Mouse (Mus musculus): ENCODE data around the gene Vhl. TPM values are rescaled to one million over a fixed set of nuclear protein-coding genes. Genes with fewer than 3 reads are reported as not detected.

Vhl gene
- polyA plus RNA-seq, 1 experiment: 13.6 TPM

DNA sequence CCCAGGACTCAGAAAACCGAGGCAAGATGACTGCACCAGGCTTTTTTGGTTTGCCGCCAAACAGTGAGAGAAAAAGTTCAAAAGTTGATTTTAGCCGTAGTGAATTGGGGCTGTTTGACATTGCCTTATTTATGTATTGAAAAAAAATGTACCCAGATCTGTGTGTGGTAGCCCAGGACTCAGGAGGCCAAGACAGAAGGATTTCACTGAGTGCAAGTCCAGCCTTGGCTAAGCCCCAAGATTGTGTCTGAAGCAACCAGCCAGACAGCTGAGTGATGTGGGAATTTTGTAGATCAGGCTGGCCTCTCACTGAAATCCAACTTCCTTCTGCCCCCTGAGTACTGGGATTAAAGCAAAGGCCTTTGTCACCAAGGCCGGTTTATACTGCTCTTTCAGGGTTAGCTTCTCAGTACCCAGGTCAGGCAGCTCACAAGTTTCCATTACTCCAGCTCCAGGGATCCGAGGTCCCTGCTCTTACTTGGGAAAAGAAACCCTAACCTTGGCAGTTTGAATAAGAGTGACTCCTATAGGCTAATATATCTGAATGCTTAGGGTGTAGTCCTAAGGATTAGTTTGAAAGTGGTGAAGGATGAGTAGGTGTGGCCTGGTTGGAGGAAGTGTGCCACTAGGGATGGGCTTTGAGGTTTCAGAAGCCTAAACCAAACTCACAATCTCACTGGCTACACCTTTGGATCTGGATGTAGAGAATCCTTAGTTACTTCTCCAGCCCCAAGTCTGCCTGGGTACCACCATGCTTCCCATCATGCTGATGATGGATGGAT is 1.4 kb downstream of the Vhl start:
- peak overlapping the region; percentile 55 for H3K4me3 ChIP-seq (ENCODE audit: insufficient read depth, poor library complexity, severe bottlenecking)
- H3K79me2 ChIP-seq (ENCODE audit: control insufficient read depth, insufficient read depth): peaks cover 39% of the 10 kb centered on the region
- TF ChIP-seq CEBPB (IDR thresholded peaks at IDR 0.05; ENCODE audit: low read depth): no peak
- TF ChIP-seq FOSL1 (IDR thresholded peaks at IDR 0.05; ENCODE audit: insufficient read depth, low read length, poor library complexity, severe bottlenecking): no peak
- no peak for TF ChIP-seq USF1 (IDR thresholded peaks at IDR 0.05; ENCODE audit: low read depth)
- TF ChIP-seq MYOD1 (IDR thresholded peaks at IDR 0.05; ENCODE audit: control insufficient read depth, insufficient read length, low read depth): no peak
- TF ChIP-seq CTCF (IDR thresholded peaks at IDR 0.05; ENCODE audit: control insufficient read depth, insufficient read depth, insufficient read length): no peak
- peaks cover 23% of the 10 kb centered on the region for H3K36me3 ChIP-seq (ENCODE audit: control insufficient read depth, insufficient read depth)
- H3K27me3 ChIP-seq (ENCODE audit: control insufficient read depth, insufficient read depth, insufficient read length): no peaks in the 10 kb centered on the region
- H3ac ChIP-seq (ENCODE audit: control insufficient read depth, insufficient read length, low read depth): no peak overlapping the region
- peaks cover 21% of the 10 kb centered on the region for H3K79me3 ChIP-seq (ENCODE audit: low read depth)

DNA sequence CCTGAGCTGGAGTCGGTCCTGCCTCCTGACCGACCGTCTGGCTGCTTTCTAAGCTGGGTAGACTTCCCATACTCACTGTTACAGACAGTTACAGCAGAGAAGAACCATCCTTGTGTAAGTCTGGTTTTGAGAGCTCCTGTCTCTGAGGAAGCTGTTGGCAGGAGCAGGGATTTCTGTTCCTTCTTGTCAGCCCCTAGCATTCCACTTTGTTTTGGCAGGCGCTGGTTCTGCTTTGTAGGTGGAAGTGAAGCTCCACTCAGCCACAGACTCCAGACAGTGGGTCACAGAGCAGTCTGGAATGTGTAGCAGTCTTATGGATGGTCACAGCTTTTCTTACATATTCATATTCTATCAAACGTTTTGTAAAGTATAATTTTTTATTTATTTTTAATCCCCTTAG is 6.6 kb downstream of the Vhl start:
- Histone ChIP-seq H3K27me3 (ENCODE audit: control insufficient read depth, insufficient read depth, insufficient read length) (no peaks in the 10 kb centered on the region), H3K36me3 (ENCODE audit: control insufficient read depth, insufficient read depth) (peaks cover 46% of the 10 kb centered on the region), H3ac (ENCODE audit: control insufficient read depth, insufficient read length, low read depth) (no peak overlapping the region), H3K79me2 (ENCODE audit: control insufficient read depth, insufficient read depth) (peaks cover 27% of the 10 kb centered on the region), H3K4me3 (ENCODE audit: insufficient read depth, poor library complexity, severe bottlenecking) (no peak overlapping the region), H3K79me3 (ENCODE audit: low read depth) (peaks cover 12% of the 10 kb centered on the region)
- TF ChIP-seq CEBPB (IDR thresholded peaks at IDR 0.05; ENCODE audit: low read depth) (no peak), MAX (IDR thresholded peaks at IDR 0.05) (no peak), FOSL1 (IDR thresholded peaks at IDR 0.05; ENCODE audit: insufficient read depth, low read length, poor library complexity, severe bottlenecking) (no peak), MYOG (IDR thresholded peaks at IDR 0.05; ENCODE audit: control insufficient read depth, extremely low read depth, insufficient read length) (no peak), CTCF (IDR thresholded peaks at IDR 0.05; ENCODE audit: control insufficient read depth, insufficient read depth, insufficient read length) (no peak), USF1 (IDR thresholded peaks at IDR 0.05; ENCODE audit: low read depth) (no peak), MYOD1 (IDR thresholded peaks at IDR 0.05; ENCODE audit: control insufficient read depth, insufficient read length, low read depth) (no peak)

DNA sequence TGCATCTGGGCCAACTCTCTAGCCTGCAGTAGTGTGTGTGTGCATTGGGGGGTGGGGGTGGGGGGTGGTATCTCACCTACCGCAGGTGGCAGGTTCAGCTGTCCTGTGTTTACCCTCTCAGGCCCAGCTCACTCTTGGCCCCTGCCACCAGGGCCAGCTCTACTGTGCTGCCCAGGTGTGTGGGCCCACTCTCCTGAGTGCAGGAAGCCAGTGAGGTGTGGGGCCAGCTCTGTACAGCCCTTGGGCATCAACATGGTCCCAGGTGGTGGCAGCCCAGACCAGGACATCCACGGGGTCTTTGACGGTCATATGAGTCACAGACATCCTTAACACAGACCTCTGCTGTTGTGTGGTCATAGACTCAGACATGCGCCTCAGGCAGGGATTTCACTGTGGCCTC is 9.1 kb downstream of the Vhl start:
- TF ChIP-seq MYOD1 (IDR thresholded peaks at IDR 0.05; ENCODE audit: control insufficient read depth, insufficient read length, low read depth) (no peak), FOSL1 (IDR thresholded peaks at IDR 0.05; ENCODE audit: insufficient read depth, low read length, poor library complexity, severe bottlenecking) (no peak), CTCF (IDR thresholded peaks at IDR 0.05; ENCODE audit: control insufficient read depth, insufficient read depth, insufficient read length) (no peak), MYOG (IDR thresholded peaks at IDR 0.05; ENCODE audit: control insufficient read depth, extremely low read depth, insufficient read length) (no peak), USF1 (IDR thresholded peaks at IDR 0.05; ENCODE audit: low read depth) (no peak), MAX (IDR thresholded peaks at IDR 0.05) (no peak), CEBPB (IDR thresholded peaks at IDR 0.05; ENCODE audit: low read depth) (no peak)
- Histone ChIP-seq H3K79me2 (ENCODE audit: control insufficient read depth, insufficient read depth) (peaks cover 1% of the 10 kb centered on the region), H3K27me3 (ENCODE audit: control insufficient read depth, insufficient read depth, insufficient read length) (no peaks in the 10 kb centered on the region), H3K79me3 (ENCODE audit: low read depth) (no peaks in the 10 kb centered on the region), H3ac (ENCODE audit: control insufficient read depth, insufficient read length, low read depth) (no peak overlapping the region), H3K36me3 (ENCODE audit: control insufficient read depth, insufficient read depth) (peaks cover 42% of the 10 kb centered on the region), H3K4me3 (ENCODE audit: insufficient read depth, poor library complexity, severe bottlenecking) (no peak overlapping the region)

DNA sequence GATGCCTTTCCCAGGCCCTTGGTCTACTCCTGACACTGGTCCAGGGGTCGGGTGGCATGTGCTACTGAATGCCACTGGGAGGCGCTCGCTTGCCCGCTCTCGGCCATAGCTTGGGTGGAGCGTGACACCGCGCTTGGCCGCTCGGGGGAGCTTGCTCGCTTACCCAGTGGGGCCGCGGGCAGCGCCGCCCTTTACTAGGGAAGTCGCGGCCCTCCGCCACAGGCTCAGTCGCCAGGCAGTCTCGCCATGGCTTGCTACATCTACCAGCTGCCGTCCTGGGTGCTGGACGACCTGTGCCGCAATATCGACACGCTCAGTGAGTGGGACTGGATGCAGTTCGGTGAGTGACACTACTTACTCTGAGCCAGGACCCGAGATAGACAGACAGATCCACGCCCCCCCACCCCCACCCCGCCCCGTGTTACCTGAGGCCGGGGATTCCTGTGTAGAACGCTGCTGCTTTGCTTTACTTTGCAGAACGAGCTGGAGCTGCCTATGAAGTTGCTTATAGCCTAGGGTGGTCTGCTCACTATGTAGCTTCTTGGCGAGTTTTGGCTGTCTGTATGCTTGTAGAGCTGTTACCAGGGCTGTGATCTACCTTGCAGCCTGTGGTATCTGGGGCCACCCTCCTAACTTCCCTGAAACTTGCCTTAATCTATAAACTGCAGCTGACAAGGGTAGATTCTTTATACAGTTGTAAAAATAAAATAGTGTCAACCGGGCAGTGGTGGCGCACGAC is 14.7 kb downstream of the Vhl start, which contains the start of gene Irak2:
Gene Irak2, plus strand, starts transcription at position 166 of the 739 bp plus-strand sequence.
- H3K79me3 ChIP-seq (ENCODE audit: low read depth): no peaks in the 10 kb centered on the region
- H3K4me3 ChIP-seq (ENCODE audit: insufficient read depth, poor library complexity, severe bottlenecking): peak within 1 kb of the TSS; percentile 29
- no peaks in the 10 kb centered on the region for H3K27me3 ChIP-seq (ENCODE audit: control insufficient read depth, insufficient read depth, insufficient read length)
- no peaks in the 10 kb centered on the region for H3K79me2 ChIP-seq (ENCODE audit: control insufficient read depth, insufficient read depth)
- peak within 1 kb of the TSS; percentile 77 for H3ac ChIP-seq (ENCODE audit: control insufficient read depth, insufficient read length, low read depth)
- no peak for TF ChIP-seq CEBPB (IDR thresholded peaks at IDR 0.05; ENCODE audit: low read depth)
- no peak for TF ChIP-seq USF1 (IDR thresholded peaks at IDR 0.05; ENCODE audit: low read depth)
- TF ChIP-seq MYOD1 (IDR thresholded peaks at IDR 0.05; ENCODE audit: control insufficient read depth, insufficient read length, low read depth): no peak
- no peak for TF ChIP-seq FOSL1 (IDR thresholded peaks at IDR 0.05; ENCODE audit: insufficient read depth, low read length, poor library complexity, severe bottlenecking)
- no peak for TF ChIP-seq MYOG (IDR thresholded peaks at IDR 0.05; ENCODE audit: control insufficient read depth, extremely low read depth, insufficient read length)
- peak; percentile 94 for TF ChIP-seq MAX (IDR thresholded peaks at IDR 0.05)
- peak; percentile 99 for TF ChIP-seq CTCF (IDR thresholded peaks at IDR 0.05; ENCODE audit: control insufficient read depth, insufficient read depth, insufficient read length)
- no peaks in the 10 kb centered on the region for H3K36me3 ChIP-seq (ENCODE audit: control insufficient read depth, insufficient read depth)

DNA sequence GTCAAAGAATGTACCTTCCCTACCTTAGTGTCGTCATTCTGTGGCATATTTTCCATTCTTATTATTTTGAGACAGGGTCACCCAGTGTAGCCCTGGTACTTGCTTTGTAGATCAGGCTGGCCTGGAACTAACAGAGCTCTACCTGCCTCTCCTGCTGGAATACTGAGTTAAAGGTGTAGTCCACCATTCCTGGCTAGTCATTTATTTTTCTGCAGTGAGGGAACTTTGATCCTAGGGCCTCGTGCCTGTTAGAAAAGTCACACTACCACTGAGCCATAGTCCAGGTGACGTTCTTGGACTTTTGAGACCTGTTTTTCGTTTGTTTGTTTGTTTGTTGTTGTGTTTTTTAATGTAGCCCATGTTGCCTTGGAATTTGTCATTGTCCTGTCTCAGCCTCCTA is 15.4 kb downstream of the Vhl start:
- TF ChIP-seq MYOD1 (IDR thresholded peaks at IDR 0.05; ENCODE audit: control insufficient read depth, insufficient read length, low read depth): no peak
- TF ChIP-seq CTCF (IDR thresholded peaks at IDR 0.05; ENCODE audit: control insufficient read depth, insufficient read depth, insufficient read length): no peak
- no peak for TF ChIP-seq MAX (IDR thresholded peaks at IDR 0.05)
- TF ChIP-seq CEBPB (IDR thresholded peaks at IDR 0.05; ENCODE audit: low read depth): no peak
- no peak for TF ChIP-seq USF1 (IDR thresholded peaks at IDR 0.05; ENCODE audit: low read depth)
- TF ChIP-seq FOSL1 (IDR thresholded peaks at IDR 0.05; ENCODE audit: insufficient read depth, low read length, poor library complexity, severe bottlenecking): no peak
- no peak for TF ChIP-seq MYOG (IDR thresholded peaks at IDR 0.05; ENCODE audit: control insufficient read depth, extremely low read depth, insufficient read length)
- no peak overlapping the region for H3K4me3 ChIP-seq (ENCODE audit: insufficient read depth, poor library complexity, severe bottlenecking)
- H3K36me3 ChIP-seq (ENCODE audit: control insufficient read depth, insufficient read depth): no peaks in the 10 kb centered on the region
- no peak overlapping the region for H3ac ChIP-seq (ENCODE audit: control insufficient read depth, insufficient read length, low read depth)
- no peaks in the 10 kb centered on the region for H3K79me3 ChIP-seq (ENCODE audit: low read depth)
- H3K79me2 ChIP-seq (ENCODE audit: control insufficient read depth, insufficient read depth): no peaks in the 10 kb centered on the region
- no peaks in the 10 kb centered on the region for H3K27me3 ChIP-seq (ENCODE audit: control insufficient read depth, insufficient read depth, insufficient read length)
